Mouse (Mus musculus): ENCODE measurements at regions not wholly inside any gene's neighbourhood (a gene's known extent, or its start where the extent isn't known, plus 50 kb on each side); places are given as distances from the start of the nearest gene placed in this dataset.

- DNase-seq = no peak
Measured at GRCm38 (mm10) chr14:18391824-18392486, 60.3 kb upstream of the Ube2e1 start.

GRCm38 (mm10) chr14:18389390-18389789 lies 57.7 kb upstream of the Ube2e1 start:
- DNase-seq = no peak

GRCm38 (mm10) chr14:18385953-18386668 lies 54.5 kb upstream of the Ube2e1 start:
- no peak for DNase-seq
